Mouse (Mus musculus) testis, adult 2 months (tissue): ENCODE measurements around the gene Mrpl33. TPM values are rescaled to one million over a fixed set of nuclear protein-coding genes. Genes with fewer than 3 reads are reported as not detected.
"Not testable (repeated sequence)": the region's sequence is repeated elsewhere in the genome, so short reads cannot be mapped to it uniquely, and the experiment has no call there.

Source experiments
- H3K27ac ChIP-seq: fragments of 200-500 bp; 2 replicates; pipeline ENCODE4 v1.5.1; 2012; ENCODE audit warnings: low read depth, low read length; ENCODE audit not compliant: control insufficient read depth, insufficient read depth
- H3K27me3 ChIP-seq: fragments of 200-500 bp; 2 replicates; pipeline ENCODE4 v1.6.1; 2012; ENCODE audit warnings: mild to moderate bottlenecking, low read length, moderate library complexity; ENCODE audit not compliant: control insufficient read depth, insufficient read depth
- H3K36me3 ChIP-seq: fragments of 200-500 bp; 2 replicates; pipeline ENCODE4 v1.6.1; 2012; ENCODE audit warnings: mild to moderate bottlenecking, low read length; ENCODE audit not compliant: control insufficient read depth, insufficient read depth
- H3K4me1 ChIP-seq: fragments of 200-500 bp; 2 replicates; pipeline ENCODE4 v1.6.1; 2012; ENCODE audit warnings: low read length; ENCODE audit not compliant: control insufficient read depth, insufficient read depth
- H3K4me3 ChIP-seq: fragments of 200-500 bp; 2 replicates; pipeline ENCODE4 v1.5.1; 2012; ENCODE audit warnings: low read depth, mild to moderate bottlenecking, low read length, moderate library complexity, mixed read lengths; ENCODE audit not compliant: control insufficient read depth
- CTCF ChIP-seq: fragments of 200-500 bp; IDR thresholded peaks from 2 replicates; pipeline ENCODE4 v1.5.1; 2012; ENCODE audit warnings: low read depth, mild to moderate bottlenecking, inconsistent platforms, low read length, moderate library complexity; ENCODE audit not compliant: control insufficient read depth, insufficient read depth, insufficient replicate concordance
- POLR2A ChIP-seq: fragments of 200-500 bp; IDR thresholded peaks from 2 replicates; pipeline ENCODE4 v1.6.1; 2012; ENCODE audit warnings: low read depth, mild to moderate bottlenecking, inconsistent platforms, low read length, moderate library complexity; ENCODE audit not compliant: control insufficient read depth
- polyA plus RNA-seq: library from polyadenylated mRNA; depleted of rRNA; stranded (reverse); fragments of >200 nt; gene quantifications from 2 replicates; pipeline ENCODE4 v1.2.3, GENCODE M21; 2012

Mrpl33 gene
- polyA plus RNA-seq, 1 experiment: 22.5 TPM

- no peak overlapping the region for H3K4me3 ChIP-seq
- H3K27me3 ChIP-seq: no peaks in the 10 kb centered on the region
- TF ChIP-seq CTCF (no peak), POLR2A (no peak)
- H3K36me3 ChIP-seq: no peaks in the 10 kb centered on the region
- no peaks in the 10 kb centered on the region; the same call in 1 of the 2 replicates for H3K4me1 ChIP-seq
- no peak overlapping the region for H3K27ac ChIP-seq
Measured at GRCm38 (mm10) chr5:31627562-31628526, 31.1 kb downstream of the Mrpl33 start.

- no peaks in the 10 kb centered on the region for H3K27me3 ChIP-seq
- no peak overlapping the region for H3K27ac ChIP-seq
- H3K4me3 ChIP-seq: no peak overlapping the region
- TF ChIP-seq CTCF (no peak), POLR2A (no peak)
- no peaks in the 10 kb centered on the region; the same call in 1 of the 2 replicates for H3K4me1 ChIP-seq
- no peaks in the 10 kb centered on the region for H3K36me3 ChIP-seq
Measured at GRCm38 (mm10) chr5:31628555-31628954, 31.8 kb downstream of the Mrpl33 start.

- no peaks in the 10 kb centered on the region for H3K36me3 ChIP-seq
- H3K27ac ChIP-seq: no peak overlapping the region
Measured at GRCm38 (mm10) chr5:31630064-31630463, 33.3 kb downstream of the Mrpl33 start.

GRCm38 (mm10) chr5:31631169-31631568, 34.4 kb downstream of the Mrpl33 start:
- H3K4me1 ChIP-seq, H3K36me3 ChIP-seq, H3K27ac ChIP-seq, H3K27me3 ChIP-seq, H3K4me3 ChIP-seq: not testable (repeated sequence)

More at GRCm38 (mm10) chr5:31630064-31630463, 33.3 kb downstream of the Mrpl33 start:
- Histone ChIP-seq H3K4me3 (no peak overlapping the region), H3K27me3 (no peaks in the 10 kb centered on the region), H3K4me1 (no peaks in the 10 kb centered on the region; the same call in 1 of the 2 replicates)
- TF ChIP-seq CTCF: no peak
- TF ChIP-seq POLR2A: no peak

- H3K4me3 ChIP-seq: no peak overlapping the region
- no peak for TF ChIP-seq POLR2A
- no peak overlapping the region for H3K27ac ChIP-seq
- no peaks in the 10 kb centered on the region for H3K36me3 ChIP-seq
- no peaks in the 10 kb centered on the region for H3K27me3 ChIP-seq
- no peaks in the 10 kb centered on the region for H3K4me1 ChIP-seq
Measured at GRCm38 (mm10) chr5:31634161-31634560, 37.4 kb downstream of the Mrpl33 start.

- Histone ChIP-seq H3K4me3 (no peak overlapping the region), H3K36me3 (no peaks in the 10 kb centered on the region), H3K27ac (no peak overlapping the region), H3K27me3 (no peaks in the 10 kb centered on the region), H3K4me1 (no peaks in the 10 kb centered on the region)
- TF ChIP-seq POLR2A (no peak), CTCF (no peak)
Measured at GRCm38 (mm10) chr5:31634679-31635078, 37.9 kb downstream of the Mrpl33 start.

GRCm38 (mm10) chr5:31636636-31637253, 40.0 kb downstream of the Mrpl33 start:
- H3K4me1 ChIP-seq: no peaks in the 10 kb centered on the region
- H3K27ac ChIP-seq: no peak overlapping the region
- TF ChIP-seq CTCF (no peak), POLR2A (no peak)
- no peaks in the 10 kb centered on the region for H3K36me3 ChIP-seq
- H3K4me3 ChIP-seq: no peak overlapping the region
- H3K27me3 ChIP-seq: no peaks in the 10 kb centered on the region
